Mouse (Mus musculus) thymus, adult 2 months (tissue): ENCODE measurements around the gene 6030445D17Rik.

Experiments used
- CTCF ChIP-seq: fragments of 200-500 bp; IDR thresholded peaks from 2 replicates; pipeline ENCODE4 v1.5.1; 2012; ENCODE audit warnings: mild to moderate bottlenecking, control low read depth, low read length, moderate library complexity, borderline replicate concordance; ENCODE audit not compliant: control insufficient read depth, poor library complexity, insufficient read depth; ENCODE audit errors: extremely low read depth
- POLR2A ChIP-seq: fragments of 200-500 bp; IDR thresholded peaks from 2 replicates; pipeline ENCODE4 v1.6.1; 2012; ENCODE audit warnings: mild to moderate bottlenecking, low read length, control low read depth, moderate library complexity; ENCODE audit not compliant: control insufficient read depth, poor library complexity, insufficient read depth; ENCODE audit errors: extremely low read depth

- TF ChIP-seq CTCF (no peak), POLR2A (no peak)
Measured at GRCm38 (mm10) chr4:136509857-136510256, 47.8 kb downstream of the 6030445D17Rik start.
